Mouse (Mus musculus): Measurements from ENCODE around the gene Anapc10. TPM values are rescaled to one million over a fixed set of nuclear protein-coding genes. Genes with fewer than 3 reads are reported as not detected.

Gene Anapc10
- polyA plus RNA-seq, 1 experiment from 2014 or later, result 40.6 TPM

DNA sequence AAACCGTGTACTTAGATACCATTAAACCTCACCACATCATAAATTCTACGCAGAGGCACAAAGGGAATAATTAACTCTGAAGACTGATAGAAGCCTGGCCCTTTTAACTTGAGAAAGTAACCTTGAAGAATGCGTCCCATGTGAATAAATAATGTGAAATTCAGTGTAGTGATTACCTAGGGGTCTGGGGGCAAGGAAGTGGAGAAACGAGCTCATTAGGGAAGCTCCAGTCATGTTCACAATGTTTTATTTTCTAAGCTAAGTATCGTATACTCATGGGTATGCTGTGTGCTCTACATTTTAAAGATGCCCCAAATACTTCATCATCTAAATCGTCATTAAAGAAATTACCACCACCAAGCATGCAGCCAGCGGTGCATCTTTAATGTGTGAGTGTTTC, 85.1 kb downstream of the Anapc10 start:
- Histone ChIP-seq H3K27me3 (replicated peaks; ENCODE audit: control insufficient read depth, insufficient read depth, low read length) (no peaks in the 10 kb centered on the region), H3K4me1 (replicated peaks; ENCODE audit: control insufficient read depth, insufficient read depth, low read length) (no peaks in the 10 kb centered on the region), H3K36me3 (ENCODE audit: control insufficient read depth, insufficient read depth) (no peaks in the 10 kb centered on the region), H3K4me3 (replicated peaks; ENCODE audit: low read length) (no peak overlapping the region), H3K9ac (replicated peaks; ENCODE audit: low read depth, low read length) (no peak overlapping the region), H3K27ac (ENCODE audit: low read length) (no peak overlapping the region), H3K4me2 (ENCODE audit: low read length) (no peak overlapping the region), H3K9me3 (ENCODE audit: control insufficient read depth, low read length) (no peaks in the 10 kb centered on the region)
- ATAC-seq, result no peak
- 57% methylated on average over 7 of the region's 7 CpGs for WGBS

DNA sequence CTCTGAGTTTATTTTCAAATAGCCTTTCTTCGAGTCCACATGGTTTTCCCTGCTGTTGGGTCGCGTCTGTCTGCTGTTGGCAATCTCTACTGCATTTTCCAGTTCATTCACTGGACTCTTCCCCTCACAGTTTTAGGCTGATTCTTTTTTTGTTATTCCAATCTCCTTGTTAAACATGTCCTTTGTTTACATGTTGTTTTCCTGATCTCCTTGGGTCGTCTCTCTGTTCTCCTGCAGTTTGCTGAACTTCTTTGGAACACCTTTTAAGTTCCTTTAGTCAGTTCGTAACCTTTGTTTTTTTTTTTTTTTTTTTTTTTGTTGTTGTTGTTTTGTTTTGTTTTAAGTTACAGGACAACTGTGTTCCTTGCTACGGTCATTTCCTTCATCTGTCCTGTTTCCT, 92.9 kb downstream of the Anapc10 start:
- no peaks in the 10 kb centered on the region for H3K27me3 ChIP-seq (replicated peaks; ENCODE audit: control insufficient read depth, insufficient read depth, low read length)
- H3K9ac ChIP-seq (replicated peaks; ENCODE audit: low read depth, low read length), result no peak overlapping the region
- H3K4me3 ChIP-seq (replicated peaks; ENCODE audit: low read length), result no peak overlapping the region
- H3K36me3 ChIP-seq (ENCODE audit: control insufficient read depth, insufficient read depth), result no peaks in the 10 kb centered on the region
- no peak overlapping the region for H3K27ac ChIP-seq (ENCODE audit: low read length)
- no peaks in the 10 kb centered on the region for H3K9me3 ChIP-seq (ENCODE audit: control insufficient read depth, low read length)
- no peak for ATAC-seq
- no peaks in the 10 kb centered on the region for H3K4me1 ChIP-seq (replicated peaks; ENCODE audit: control insufficient read depth, insufficient read depth, low read length)
- no peak overlapping the region for H3K4me2 ChIP-seq (ENCODE audit: low read length)
- WGBS, result 77% methylated on average over 6 of the region's 6 CpGs

DNA sequence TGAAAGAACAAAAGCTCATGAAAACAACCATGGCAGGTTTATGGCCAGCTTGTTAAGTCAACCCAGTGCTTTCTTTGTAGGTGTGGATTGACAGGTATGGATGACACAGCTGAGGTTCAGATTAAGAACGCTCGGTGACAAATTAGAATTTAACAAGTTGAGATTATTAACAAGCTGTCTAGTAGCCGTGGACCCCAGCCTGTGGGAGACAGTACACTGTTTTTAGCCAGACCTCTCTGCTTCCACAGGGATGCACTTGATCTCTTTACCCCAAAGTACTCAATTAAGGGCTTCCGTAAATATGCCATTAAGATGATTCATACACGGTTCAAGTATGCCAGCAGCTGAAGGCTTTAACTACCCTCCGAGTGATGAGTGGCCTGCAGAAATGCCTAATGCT, 95.4 kb downstream of the Anapc10 start:
- H3K4me2 ChIP-seq (ENCODE audit: low read length), result no peak overlapping the region
- no peak overlapping the region for H3K4me3 ChIP-seq (replicated peaks; ENCODE audit: low read length)
- no peak overlapping the region for H3K9ac ChIP-seq (replicated peaks; ENCODE audit: low read depth, low read length)
- no peaks in the 10 kb centered on the region for H3K4me1 ChIP-seq (replicated peaks; ENCODE audit: control insufficient read depth, insufficient read depth, low read length)
- ATAC-seq, result no peak
- H3K27ac ChIP-seq (ENCODE audit: low read length), result no peak overlapping the region
- 64% methylated on average over 6 of the region's 6 CpGs for WGBS
- no peaks in the 10 kb centered on the region for H3K27me3 ChIP-seq (replicated peaks; ENCODE audit: control insufficient read depth, insufficient read depth, low read length)
- no peaks in the 10 kb centered on the region for H3K36me3 ChIP-seq (ENCODE audit: control insufficient read depth, insufficient read depth)
- H3K9me3 ChIP-seq (ENCODE audit: control insufficient read depth, low read length), result no peaks in the 10 kb centered on the region

DNA sequence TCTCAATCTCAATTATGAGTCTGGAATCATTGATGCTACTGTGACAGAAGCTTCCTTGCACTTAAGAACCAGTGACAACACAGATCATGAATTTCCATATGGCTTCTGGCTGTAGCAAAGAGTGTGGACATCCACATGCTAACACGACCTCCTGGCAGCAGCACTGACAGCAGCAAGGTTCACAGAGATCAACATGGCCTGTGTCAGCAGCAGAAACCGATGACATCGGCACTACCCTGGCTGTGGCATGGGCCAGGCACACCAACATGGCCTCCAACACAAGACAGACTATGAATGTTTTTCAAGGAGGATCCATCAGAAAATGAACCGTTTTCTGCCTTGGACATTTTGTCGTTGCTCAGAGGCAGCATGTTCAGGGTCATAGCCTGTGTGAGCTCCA, 114.9 kb downstream of the Anapc10 start:
- Histone ChIP-seq H3K36me3 (ENCODE audit: control insufficient read depth, insufficient read depth) (no peaks in the 10 kb centered on the region), H3K27me3 (replicated peaks; ENCODE audit: control insufficient read depth, insufficient read depth, low read length) (no peaks in the 10 kb centered on the region), H3K4me2 (ENCODE audit: low read length) (no peak overlapping the region), H3K9ac (replicated peaks; ENCODE audit: low read depth, low read length) (no peak overlapping the region), H3K4me1 (replicated peaks; ENCODE audit: control insufficient read depth, insufficient read depth, low read length) (peaks cover 7% of the 10 kb centered on the region), H3K9me3 (ENCODE audit: control insufficient read depth, low read length) (no peaks in the 10 kb centered on the region), H3K27ac (ENCODE audit: low read length) (no peak overlapping the region), H3K4me3 (replicated peaks; ENCODE audit: low read length) (no peak overlapping the region)
- ATAC-seq, result no peak
- 94% methylated on average over 5 of the region's 5 CpGs for WGBS

Other genes with a start within 250 kb of the Anapc10 start
- gene Otud4, start 72.2 kb upstream of the Anapc10 start, polyA plus RNA-seq (2015; fragmentation: Nextera tagmentation; extraction: Ambion mirVana), result 14.1 and 15.9 TPM in 2 replicates
- gene Abce1, start 80 bp upstream of the Anapc10 start, polyA plus RNA-seq (2015; fragmentation: Nextera tagmentation; extraction: Ambion mirVana), result 92.5 and 105 TPM in 2 replicates